Mouse (Mus musculus) myocyte (in vitro differentiated cells): ENCODE results near the gene Lin37. TPM values are rescaled to one million over a fixed set of nuclear protein-coding genes. Genes with fewer than 3 reads are reported as not detected.

Source experiments
- H3K27me3 ChIP-seq: one replicate; pipeline ENCODE4 v1.6.1; 2011; ENCODE audit not compliant: control insufficient read depth, insufficient read depth, insufficient read length
- H3K36me3 ChIP-seq: one replicate; pipeline ENCODE4 v1.6.1; 2011; ENCODE audit not compliant: control insufficient read depth, insufficient read depth
- H3K4me2 ChIP-seq: one replicate; pipeline ENCODE4 v1.6.1; 2011; ENCODE audit warnings: low read depth, control low read depth
- H3K4me3 ChIP-seq: one replicate; pipeline ENCODE4 v1.5.1; 2011; ENCODE audit warnings: mild to moderate bottlenecking, control low read depth, moderate library complexity
- H3K79me2 ChIP-seq: one replicate; pipeline ENCODE4 v1.6.1; 2011; ENCODE audit not compliant: control insufficient read depth, insufficient read depth
- H3ac ChIP-seq: one replicate; pipeline ENCODE4 v1.6.1; 2011; ENCODE audit not compliant: control insufficient read depth, insufficient read length
- CEBPB ChIP-seq: IDR thresholded peaks from 2 replicates; pipeline ENCODE4 v1.6.1; 2011; ENCODE audit warnings: mild to moderate bottlenecking, moderate library complexity; ENCODE audit not compliant: poor library complexity, insufficient read depth, severe bottlenecking
- E2F4 ChIP-seq: IDR thresholded peaks from one replicate; pipeline ENCODE4 v1.6.1; 2011; ENCODE audit warnings: mild to moderate bottlenecking, control low read depth, moderate library complexity; ENCODE audit not compliant: insufficient read depth
- MAX ChIP-seq: IDR thresholded peaks from one replicate; pipeline ENCODE4 v1.6.1; 2011; ENCODE audit warnings: low read depth, mild to moderate bottlenecking, control low read depth
- MYOD1 ChIP-seq, 3 experiments: IDR thresholded peaks; one replicate each; pipeline ENCODE4 v1.6.1; 2011; ENCODE audit warnings: control low read depth in 2 of 3, low read depth in 2 of 3, mild to moderate bottlenecking in 2 of 3, moderate library complexity in 1 of 3; ENCODE audit not compliant: insufficient read length in 2 of 3, control insufficient read depth in 1 of 3
- MYOG ChIP-seq, 3 experiments: IDR thresholded peaks; one replicate each; pipeline ENCODE4 v1.6.1; 2011; ENCODE audit warnings: control low read depth in 2 of 3, low read depth in 2 of 3, mild to moderate bottlenecking in 2 of 3; ENCODE audit not compliant: insufficient read length in 2 of 3, control insufficient read depth in 1 of 3, insufficient read depth in 1 of 3
- POLR2A ChIP-seq: IDR thresholded peaks from one replicate; pipeline ENCODE4 v1.6.1; 2011; ENCODE audit warnings: low read depth, mild to moderate bottlenecking, control low read depth, moderate library complexity; ENCODE audit not compliant: insufficient read length
- POLR2AphosphoS2 ChIP-seq: IDR thresholded peaks from one replicate; pipeline ENCODE4 v1.6.1; 2011; ENCODE audit warnings: low read depth, control low read depth; ENCODE audit not compliant: insufficient read length
- REST ChIP-seq: IDR thresholded peaks from one replicate; pipeline ENCODE4 v1.6.1; 2011; ENCODE audit warnings: mild to moderate bottlenecking, control low read depth, moderate library complexity; ENCODE audit not compliant: insufficient read depth, insufficient read length
- SRF ChIP-seq: IDR thresholded peaks from one replicate; pipeline ENCODE4 v1.6.1; 2011; ENCODE audit warnings: low read depth; ENCODE audit not compliant: control insufficient read depth, insufficient read length
- TCF12 ChIP-seq: IDR thresholded peaks from one replicate; pipeline ENCODE4 v1.6.1; 2011; ENCODE audit warnings: mild to moderate bottlenecking, control low read depth; ENCODE audit not compliant: poor library complexity, insufficient read depth, severe bottlenecking
- TCF3 ChIP-seq: IDR thresholded peaks from one replicate; pipeline ENCODE4 v1.6.1; 2011; ENCODE audit warnings: low read depth, control low read depth; ENCODE audit not compliant: insufficient read length
- USF1 ChIP-seq: IDR thresholded peaks from one replicate; pipeline ENCODE4 v1.6.1; 2011; ENCODE audit warnings: low read depth, mild to moderate bottlenecking, control low read depth, moderate library complexity
- polyA plus RNA-seq: library from polyadenylated mRNA; unstranded; fragments of >200 nt; fragmentation: generic; extraction: Trizol; gene quantifications from one replicate; pipeline ENCODE4 v1.2.1, GENCODE M21; 2012; ENCODE audit warnings: missing spikeins

Gene Lin37
- polyA plus RNA-seq, 1 experiment = 55.3 TPM

DNA sequence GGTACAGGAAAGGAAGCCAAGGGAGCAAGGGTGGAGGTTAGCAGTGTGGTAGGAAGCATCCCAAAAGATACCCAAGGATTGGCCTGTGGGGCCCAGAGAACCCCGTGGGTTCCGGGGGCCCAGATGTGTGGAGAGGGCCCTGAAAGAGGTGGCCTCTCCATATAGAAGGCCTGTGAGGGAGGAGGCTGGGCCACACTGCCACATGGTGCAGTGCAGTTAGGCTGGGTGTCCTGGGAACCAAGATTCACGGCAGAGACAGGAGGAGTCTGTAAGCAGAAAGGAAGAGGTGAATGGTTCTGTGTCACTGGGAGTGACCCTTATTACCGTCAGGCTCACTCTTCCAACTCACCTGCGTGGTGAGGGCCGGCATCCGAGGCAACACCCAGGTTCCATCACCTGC is 19.1 kb downstream of the Lin37 start:
- Histone ChIP-seq H3K4me3 (no peak overlapping the region), H3K27me3 (no peaks in the 10 kb centered on the region), H3K4me2 (no peak overlapping the region), H3ac (no peak overlapping the region), H3K79me2 (no peaks in the 10 kb centered on the region), H3K36me3 (no peaks in the 10 kb centered on the region)
- no peak for TF ChIP-seq E2F4
- TF ChIP-seq TCF12 = no peak
- TF ChIP-seq SRF = no peak
- no peak for TF ChIP-seq TCF3
- TF ChIP-seq POLR2AphosphoS2 = no peak
- no peak for TF ChIP-seq MYOD1 (IDR thresholded peaks at IDR 0.05; ENCODE audit: control insufficient read depth in 1 of 3, insufficient read length in 2 of 3, low read depth in 2 of 3)
- no peak for TF ChIP-seq MAX
- TF ChIP-seq POLR2A = no peak
- no peak for TF ChIP-seq MYOG (IDR thresholded peaks at IDR 0.05; ENCODE audit: control insufficient read depth in 1 of 3, insufficient read depth in 1 of 3, insufficient read length in 2 of 3, low read depth in 2 of 3)
- no peak for TF ChIP-seq REST
- no peak for TF ChIP-seq USF1
- no peak for TF ChIP-seq CEBPB

- H3K27me3 ChIP-seq = no peaks in the 10 kb centered on the region
- TF ChIP-seq REST (no peak), E2F4 (no peak), POLR2AphosphoS2 (peak; percentile 38), SRF (peak; percentile 37), TCF12 (no peak), POLR2A (peak; percentile 49)
- peak within 1 kb of the TSS; percentile 38 for H3K4me3 ChIP-seq
Measured at GRCm38 (mm10) chr7:30534633-30535577, 24.7 kb downstream of the Lin37 start, which contains the start of gene Arhgap33. Gene Arhgap33 (minus strand): TSS chr7:30535060.

GRCm38 (mm10) chr7:30533941-30534632 is 25.6 kb downstream of the Lin37 start:
- TF ChIP-seq MYOD1 (IDR thresholded peaks at IDR 0.05; ENCODE audit: control insufficient read depth in 1 of 3, insufficient read length in 2 of 3, low read depth in 2 of 3) = no peak
- no peak for TF ChIP-seq MYOG (IDR thresholded peaks at IDR 0.05; ENCODE audit: control insufficient read depth in 1 of 3, insufficient read depth in 1 of 3, insufficient read length in 2 of 3, low read depth in 2 of 3)
- no peak for TF ChIP-seq USF1
- TF ChIP-seq SRF = no peak
- no peak for TF ChIP-seq E2F4
- Histone ChIP-seq H3K36me3 (peaks cover 9% of the 10 kb centered on the region), H3K4me2 (peak overlapping the region; percentile 69), H3K27me3 (no peaks in the 10 kb centered on the region), H3K79me2 (no peaks in the 10 kb centered on the region), H3K4me3 (peak overlapping the region; percentile 38), H3ac (peak overlapping the region; percentile 58)

More at GRCm38 (mm10) chr7:30534633-30535577, 24.7 kb downstream of the Lin37 start, which contains the start of gene Arhgap33:
- Histone ChIP-seq H3K4me2 (peak within 1 kb of the TSS; percentile 91), H3ac (peak within 1 kb of the TSS; percentile 58), H3K79me2 (no peaks in the 10 kb centered on the region), H3K36me3 (peaks cover 3% of the 10 kb centered on the region)

GRCm38 (mm10) chr7:30532931-30533330 is 26.7 kb downstream of the Lin37 start:
- Histone ChIP-seq H3K36me3 (peaks cover 12% of the 10 kb centered on the region), H3K4me3 (no peak overlapping the region), H3ac (no peak overlapping the region), H3K79me2 (no peaks in the 10 kb centered on the region), H3K4me2 (no peak overlapping the region), H3K27me3 (no peaks in the 10 kb centered on the region)
- TF ChIP-seq E2F4 (no peak), POLR2A (no peak), TCF3 (no peak), USF1 (no peak), MYOG (IDR thresholded peaks at IDR 0.05; ENCODE audit: control insufficient read depth in 1 of 3, insufficient read depth in 1 of 3, insufficient read length in 2 of 3, low read depth in 2 of 3) (no peak), MAX (no peak), REST (no peak), SRF (no peak), CEBPB (no peak), POLR2AphosphoS2 (no peak), TCF12 (no peak), MYOD1 (IDR thresholded peaks at IDR 0.05; ENCODE audit: control insufficient read depth in 1 of 3, insufficient read length in 2 of 3, low read depth in 2 of 3) (no peak)
